Mouse (Mus musculus) hindbrain, embryonic 10.5 days (tissue): ENCODE measurements around the gene Amfr. TPM values are rescaled to one million over a fixed set of nuclear protein-coding genes. Genes with fewer than 3 reads are reported as not detected.

Experiments used
- DNase-seq: peaks from one replicate; pipeline ENCODE4 v3.0.0-alpha.2; 2017; ENCODE audit warnings: low spot score
- H3K27ac ChIP-seq: fragments of 300-500 bp; sonication (generic); 2 replicates; pipeline ENCODE4 v1.5.1; 2016; ENCODE audit warnings: mild to moderate bottlenecking, moderate library complexity
- H3K27me3 ChIP-seq: fragments of 300-500 bp; sonication (generic); 2 replicates; pipeline ENCODE4 v1.6.1; 2016; ENCODE audit warnings: mild to moderate bottlenecking; ENCODE audit not compliant: poor library complexity, insufficient read depth, severe bottlenecking
- H3K36me3 ChIP-seq: fragments of 300-500 bp; sonication (generic); 2 replicates; pipeline ENCODE4 v1.6.1; 2016; ENCODE audit warnings: mild to moderate bottlenecking, moderate library complexity
- H3K4me1 ChIP-seq: fragments of 300-500 bp; sonication (generic); replicated peaks from 2 replicates; pipeline ENCODE4 v1.6.1; 2016; ENCODE audit warnings: mild to moderate bottlenecking
- H3K4me3 ChIP-seq: fragments of 300-500 bp; sonication (generic); 2 replicates; pipeline ENCODE4 v1.5.1; 2016; ENCODE audit warnings: mild to moderate bottlenecking, moderate library complexity
- H3K9me3 ChIP-seq: fragments of 300-500 bp; sonication (generic); 2 replicates; pipeline ENCODE4 v1.6.1; 2016; ENCODE audit warnings: mild to moderate bottlenecking, moderate library complexity
- WGBS: fragments of 180-500 bp; shearing (Covaris S2); methylation state at CpG from one replicate; pipeline ENCODE4 v1.1.7; 2016; 5-methylcytosine and 5-hydroxymethylcytosine counted together
- polyA plus RNA-seq: library from polyadenylated mRNA; unstranded; fragments of >200 nt; fragmentation: Nextera tagmentation; extraction: Ambion mirVana; gene quantifications from 2 replicates; pipeline ENCODE4 v1.2.1, GENCODE M21; 2016

Gene Amfr
- polyA plus RNA-seq, 1 experiment from 2014 or later = 48.4 TPM

GRCm38 (mm10) chr8:94011076-94012012 lies 1.3 kb downstream of the Amfr start:
- Histone ChIP-seq H3K9me3 (no peaks in the 10 kb centered on the region), H3K27me3 (no peaks in the 10 kb centered on the region), H3K27ac (peak overlapping the region; percentile 98), H3K4me3 (peak overlapping the region; percentile 93), H3K36me3 (peaks cover 16% of the 10 kb centered on the region), H3K4me1 (peaks cover 39% of the 10 kb centered on the region)
- WGBS = 6% methylated on average over 48 of the region's 48 CpGs
- no peak for DNase-seq

GRCm38 (mm10) chr8:94010101-94010705 lies 2.4 kb downstream of the Amfr start:
- H3K27ac ChIP-seq = no peak overlapping the region
- H3K4me3 ChIP-seq = peak overlapping the region; percentile 93; the same call in 1 of the 2 replicates
- H3K27me3 ChIP-seq = no peaks in the 10 kb centered on the region
- peaks cover 39% of the 10 kb centered on the region for H3K4me1 ChIP-seq
- WGBS = 43% methylated on average over 2 of the region's 2 CpGs
- peaks cover 16% of the 10 kb centered on the region for H3K36me3 ChIP-seq
- DNase-seq = no peak
- no peaks in the 10 kb centered on the region for H3K9me3 ChIP-seq

- 68% methylated on average over 15 of the region's 15 CpGs for WGBS
- Histone ChIP-seq H3K27me3 (no peaks in the 10 kb centered on the region), H3K27ac (no peak overlapping the region), H3K4me1 (peaks cover 39% of the 10 kb centered on the region), H3K4me3 (no peak overlapping the region), H3K9me3 (no peaks in the 10 kb centered on the region), H3K36me3 (peaks cover 15% of the 10 kb centered on the region)
- DNase-seq = no peak
Measured at GRCm38 (mm10) chr8:94009243-94009845, 3.3 kb downstream of the Amfr start.

- Histone ChIP-seq H3K36me3 (peaks cover 61% of the 10 kb centered on the region), H3K9me3 (no peaks in the 10 kb centered on the region), H3K4me1 (peaks cover 8% of the 10 kb centered on the region), H3K4me3 (no peak overlapping the region), H3K27me3 (no peaks in the 10 kb centered on the region), H3K27ac (no peak overlapping the region)
- DNase-seq = no peak
- WGBS = 89% methylated on average over 9 of the region's 9 CpGs
Measured at GRCm38 (mm10) chr8:94004139-94004538, 8.5 kb downstream of the Amfr start.

GRCm38 (mm10) chr8:93998961-93999360 lies 13.7 kb downstream of the Amfr start:
- H3K4me3 ChIP-seq = no peak overlapping the region
- DNase-seq = no peak
- peaks cover 79% of the 10 kb centered on the region for H3K36me3 ChIP-seq
- 83% methylated on average over 2 of the region's 2 CpGs for WGBS
- H3K4me1 ChIP-seq = no peaks in the 10 kb centered on the region
- no peaks in the 10 kb centered on the region for H3K9me3 ChIP-seq
- no peaks in the 10 kb centered on the region for H3K27me3 ChIP-seq
- H3K27ac ChIP-seq = no peak overlapping the region

- Histone ChIP-seq H3K27ac (no peak overlapping the region), H3K36me3 (peaks cover 79% of the 10 kb centered on the region), H3K9me3 (peaks cover 9% of the 10 kb centered on the region; the same call in 1 of the 2 replicates), H3K4me1 (no peaks in the 10 kb centered on the region), H3K27me3 (no peaks in the 10 kb centered on the region), H3K4me3 (no peak overlapping the region)
- WGBS = 95% methylated on average over 4 of the region's 4 CpGs
- DNase-seq = no peak
Measured at GRCm38 (mm10) chr8:93989739-93990138, 22.9 kb downstream of the Amfr start.

GRCm38 (mm10) chr8:93984731-93985130 lies 27.9 kb downstream of the Amfr start:
- Histone ChIP-seq H3K36me3 (peaks cover 91% of the 10 kb centered on the region), H3K4me3 (no peak overlapping the region), H3K27ac (no peak overlapping the region), H3K9me3 (no peaks in the 10 kb centered on the region), H3K4me1 (no peaks in the 10 kb centered on the region), H3K27me3 (no peaks in the 10 kb centered on the region)
- 87% methylated on average over 3 of the region's 3 CpGs for WGBS
- no peak for DNase-seq

- Histone ChIP-seq H3K4me1 (no peaks in the 10 kb centered on the region), H3K36me3 (peaks cover 91% of the 10 kb centered on the region), H3K4me3 (no peak overlapping the region), H3K27me3 (no peaks in the 10 kb centered on the region), H3K9me3 (no peaks in the 10 kb centered on the region), H3K27ac (no peak overlapping the region)
- 80% methylated on average over 3 of the region's 3 CpGs for WGBS
- DNase-seq = no peak
Measured at GRCm38 (mm10) chr8:93983827-93984226, 28.8 kb downstream of the Amfr start.

- no peaks in the 10 kb centered on the region for H3K9me3 ChIP-seq
- H3K36me3 ChIP-seq = peaks cover 97% of the 10 kb centered on the region
- no peaks in the 10 kb centered on the region for H3K4me1 ChIP-seq
- no peak overlapping the region for H3K27ac ChIP-seq
- H3K27me3 ChIP-seq = no peaks in the 10 kb centered on the region
- no peak overlapping the region for H3K4me3 ChIP-seq
- no peak for DNase-seq
- 90% methylated on average over 5 of the region's 5 CpGs for WGBS
Measured at GRCm38 (mm10) chr8:93981679-93982215, 30.9 kb downstream of the Amfr start.

- Histone ChIP-seq H3K27ac (no peak overlapping the region), H3K36me3 (peaks cover 99% of the 10 kb centered on the region), H3K27me3 (no peaks in the 10 kb centered on the region), H3K9me3 (no peaks in the 10 kb centered on the region), H3K4me3 (no peak overlapping the region), H3K4me1 (no peaks in the 10 kb centered on the region)
- 98% methylated on average over 4 of the region's 4 CpGs for WGBS
- no peak for DNase-seq
Measured at GRCm38 (mm10) chr8:93980141-93980540, 32.5 kb downstream of the Amfr start.

GRCm38 (mm10) chr8:93976446-93977211 lies 36.0 kb downstream of the Amfr start:
- DNase-seq = no peak
- H3K4me1 ChIP-seq = no peaks in the 10 kb centered on the region
- peaks cover 98% of the 10 kb centered on the region for H3K36me3 ChIP-seq
- H3K27me3 ChIP-seq = no peaks in the 10 kb centered on the region
- H3K4me3 ChIP-seq = no peak overlapping the region
- WGBS = 91% methylated on average over 6 of the region's 6 CpGs
- no peak overlapping the region for H3K27ac ChIP-seq
- no peaks in the 10 kb centered on the region for H3K9me3 ChIP-seq

- H3K36me3 ChIP-seq = peaks cover 98% of the 10 kb centered on the region
Measured at GRCm38 (mm10) chr8:93975358-93975757, 37.3 kb downstream of the Amfr start.

More at GRCm38 (mm10) chr8:93975358-93975757, 37.3 kb downstream of the Amfr start:
- Histone ChIP-seq H3K4me3 (no peak overlapping the region), H3K27me3 (no peaks in the 10 kb centered on the region), H3K9me3 (no peaks in the 10 kb centered on the region), H3K27ac (no peak overlapping the region), H3K4me1 (no peaks in the 10 kb centered on the region)
- 92% methylated on average over 2 of the region's 2 CpGs for WGBS
- DNase-seq = no peak
